Mouse (Mus musculus): ENCODE measurements around the gene Slx4ip. TPM values are rescaled to one million over a fixed set of nuclear protein-coding genes. Genes with fewer than 3 reads are reported as not detected.
A peak's percentile ranks its signal among the peaks of the same experiment; 100 is the strongest.

The Slx4ip gene
- total RNA-seq, 4 experiments from 2014 or later = 6.6 to 7.2 (median 6.7) TPM

GRCm38 (mm10) chr2:136947500-136947899 is 56.5 kb downstream of the Slx4ip start:
- no peak for DNase-seq (ENCODE audit: low spot score in 2 of 2)

- no peak for DNase-seq (ENCODE audit: low spot score in 2 of 2)
Observed at GRCm38 (mm10) chr2:136947937-136948336, 56.9 kb downstream of the Slx4ip start.

GRCm38 (mm10) chr2:136952238-136952637 is 61.2 kb downstream of the Slx4ip start:
- no peak for DNase-seq (ENCODE audit: low spot score in 2 of 2)

GRCm38 (mm10) chr2:136955726-136956571 is 64.9 kb downstream of the Slx4ip start:
- no peak for DNase-seq (ENCODE audit: low spot score in 2 of 2)

GRCm38 (mm10) chr2:136958697-136959096 is 67.7 kb downstream of the Slx4ip start:
- no peak for DNase-seq (ENCODE audit: low spot score in 2 of 2)

GRCm38 (mm10) chr2:136975774-136976173 is 84.8 kb downstream of the Slx4ip start:
- no peak for DNase-seq (ENCODE audit: low spot score in 2 of 2)

GRCm38 (mm10) chr2:136979056-136979772 is 88.2 kb downstream of the Slx4ip start:
- no peak for DNase-seq (ENCODE audit: low spot score in 2 of 2)

GRCm38 (mm10) chr2:136981062-136981879 is 90.3 kb downstream of the Slx4ip start:
- no peak for DNase-seq (ENCODE audit: low spot score in 2 of 2)

GRCm38 (mm10) chr2:136983959-136984358 is 92.9 kb downstream of the Slx4ip start:
- no peak for DNase-seq (ENCODE audit: low spot score in 2 of 2)

- no peak for DNase-seq (ENCODE audit: low spot score in 2 of 2)
Observed at GRCm38 (mm10) chr2:136985998-136986730, 95.1 kb downstream of the Slx4ip start.

- DNase-seq (ENCODE audit: low spot score in 2 of 2) = no peak
Observed at GRCm38 (mm10) chr2:136993116-136993515, 102.1 kb downstream of the Slx4ip start.

GRCm38 (mm10) chr2:136997104-136997503 is 106.1 kb downstream of the Slx4ip start:
- no peak for DNase-seq (ENCODE audit: low spot score in 2 of 2)

- no peak for DNase-seq (ENCODE audit: low spot score in 2 of 2)
Observed at GRCm38 (mm10) chr2:137002031-137002430, 111.0 kb downstream of the Slx4ip start.

- no peak for DNase-seq (ENCODE audit: low spot score in 2 of 2)
Observed at GRCm38 (mm10) chr2:137006656-137007055, 115.6 kb downstream of the Slx4ip start.

- DNase-seq (ENCODE audit: low spot score in 2 of 2) = no peak
Observed at GRCm38 (mm10) chr2:137011980-137012379, 121.0 kb downstream of the Slx4ip start.

- no peak for DNase-seq (ENCODE audit: low spot score in 2 of 2)
Observed at GRCm38 (mm10) chr2:137013151-137013550, 122.1 kb downstream of the Slx4ip start.

GRCm38 (mm10) chr2:137013811-137014350 is 122.9 kb downstream of the Slx4ip start:
- no peak for DNase-seq (ENCODE audit: low spot score in 2 of 2)

GRCm38 (mm10) chr2:137014423-137014822 is 123.4 kb downstream of the Slx4ip start:
- DNase-seq (ENCODE audit: low spot score in 2 of 2) = peak in 1 of 2 experiments; percentile 17

- no peak for DNase-seq (ENCODE audit: low spot score in 2 of 2)
Observed at GRCm38 (mm10) chr2:137044122-137044521, 153.1 kb downstream of the Slx4ip start.

- no peak for DNase-seq (ENCODE audit: low spot score in 2 of 2)
Observed at GRCm38 (mm10) chr2:137049367-137049766, 158.3 kb downstream of the Slx4ip start.

- DNase-seq (ENCODE audit: low spot score in 2 of 2) = no peak
Observed at GRCm38 (mm10) chr2:137049906-137050305, 158.9 kb downstream of the Slx4ip start.
